Mouse (Mus musculus): Measurements from ENCODE around the gene Unc45b. TPM values are rescaled to one million over a fixed set of nuclear protein-coding genes. Genes with fewer than 3 reads are reported as not detected.
"Not testable (repeated sequence)": the region's sequence is repeated elsewhere in the genome, so short reads cannot be mapped to it uniquely, and the experiment has no call there.

The Unc45b gene
- total RNA-seq, 2 experiments from 2014 or later: 1.8 to 3.1 TPM

GRCm38 (mm10) chr11:82973916-82974315, 63.6 kb downstream of the Unc45b start:
- no peak for DNase-seq (ENCODE audit: low spot score in 2 of 2)
- intact Hi-C loops (cut with DNase I): no loop called here

GRCm38 (mm10) chr11:82982409-82982808, 72.1 kb downstream of the Unc45b start:
- DNase-seq (ENCODE audit: low spot score in 2 of 2); intact Hi-C loops (cut with DNase I): not testable (repeated sequence)

DNA sequence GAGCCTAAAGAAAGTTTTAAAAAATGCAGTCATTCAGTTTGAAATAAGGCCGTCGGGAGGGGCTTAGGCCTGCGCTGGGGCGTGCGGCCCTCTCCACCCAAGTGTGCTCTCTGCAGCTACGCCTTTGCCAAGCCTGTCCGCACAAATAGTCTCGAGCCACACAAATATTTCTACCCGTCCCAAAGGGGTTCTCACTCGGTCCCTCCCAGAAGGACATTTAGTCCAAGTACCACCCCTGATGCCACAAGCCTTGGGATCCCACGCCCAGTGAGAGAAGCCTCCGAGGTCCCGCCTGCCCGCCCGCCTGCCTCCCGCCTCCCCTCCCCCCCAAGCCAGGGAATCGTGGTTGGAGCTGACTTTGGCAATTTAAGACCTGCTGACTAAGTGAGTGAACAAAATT, 72.8 kb downstream of the Unc45b start:
- intact Hi-C loops (cut with DNase I): no loop called here
- DNase-seq (ENCODE audit: low spot score in 2 of 2): no peak

DNA sequence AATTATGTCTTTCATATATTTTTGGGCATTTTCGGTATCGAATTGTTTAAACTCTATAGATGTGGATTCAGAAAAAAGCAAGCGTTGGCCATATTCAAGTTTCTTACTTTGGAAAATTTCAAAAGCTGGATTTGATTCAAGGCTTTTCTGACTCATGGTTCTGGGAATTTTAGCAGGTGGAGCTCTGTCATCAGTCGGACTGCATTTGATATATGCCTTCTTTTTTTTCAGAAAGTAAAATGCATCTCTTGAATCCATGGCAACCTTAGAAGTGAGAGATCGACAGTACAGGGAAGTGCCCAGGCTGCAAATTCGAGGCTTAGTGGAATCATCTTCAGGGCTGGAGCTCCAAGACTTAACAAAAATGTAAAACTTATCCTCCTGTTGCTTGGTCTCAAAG, 77.3 kb downstream of the Unc45b start:
- intact Hi-C loops (cut with DNase I): no loop called here
- DNase-seq (ENCODE audit: low spot score in 2 of 2): peak in 1 of 2 experiments; percentile 55

DNA sequence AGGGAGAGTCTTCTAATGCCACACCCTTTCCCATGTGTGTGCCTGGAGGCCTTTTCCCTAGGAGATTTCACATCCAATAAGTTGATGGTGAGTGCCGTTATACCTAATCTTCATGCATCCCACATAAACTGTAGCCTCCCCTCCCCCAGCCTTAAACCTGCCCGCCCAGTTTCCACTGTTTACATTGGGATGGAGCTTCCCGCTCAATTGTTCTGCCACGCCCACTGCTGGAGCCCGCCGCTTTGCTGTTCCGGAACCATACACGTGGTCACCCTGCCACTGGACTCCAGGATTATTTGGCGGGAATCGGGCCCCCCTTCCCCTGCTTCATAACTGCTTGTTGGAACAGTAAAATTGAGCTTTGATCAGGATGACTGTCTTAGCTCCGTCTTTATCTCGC, 79.0 kb downstream of the Unc45b start:
- intact Hi-C loops (cut with DNase I): no loop called here
- no peak for DNase-seq (ENCODE audit: low spot score in 2 of 2)

- intact Hi-C loops (cut with DNase I); DNase-seq (ENCODE audit: low spot score in 2 of 2): not testable (repeated sequence)
Observed at GRCm38 (mm10) chr11:82990612-82991385, 80.4 kb downstream of the Unc45b start.

GRCm38 (mm10) chr11:82991469-82992166, 81.3 kb downstream of the Unc45b start, which contains the start of gene Slfn9:
Gene Slfn9 (minus strand): TSS chr11:82991830.
- intact Hi-C loops (cut with DNase I): no loop called here
- DNase-seq (ENCODE audit: low spot score in 2 of 2): peak; percentile 15 to 33

Small RNA genes lying within 50 kb of the gene (microRNA-seq; reads per million reads assigned to microRNA genes)
- gene Mir7679: 0 reads per million in 2 experiments

Other genes with a start within 250 kb of the Unc45b start
- gene Cct6b, start 146.2 kb upstream of the Unc45b start, total RNA-seq (2021): under 1 TPM in 1 of 2 experiments, not detected in 1; 0.25 TPM
- 10 to 100 TPM; 15.5 to 17.3 TPM for gene Zfp830, start 146.2 kb upstream of the Unc45b start, total RNA-seq (2021)
- 10 to 100 TPM; 23.1 to 26.4 TPM for gene Lig3, start 129.4 kb upstream of the Unc45b start, total RNA-seq (2021)
- 1 to 10 TPM; 8.6 to 9.7 TPM for gene Rffl, start 39.3 kb upstream of the Unc45b start, total RNA-seq (2021)
- 10 to 100 TPM; 14.1 to 16.6 TPM for gene Rad51d, start 19.9 kb upstream of the Unc45b start, total RNA-seq (2021)
- gene Fndc8, start 18.4 kb upstream of the Unc45b start, total RNA-seq (2021): not detected
- gene Nle1, start 2.1 kb upstream of the Unc45b start, total RNA-seq (2021): 10 to 100 TPM; 32.3 to 32.8 TPM
- gene Slfn5, start 40.8 kb downstream of the Unc45b start, total RNA-seq (2021): 1 to 10 TPM; 4.4 to 4.5 TPM
- gene Slfn9, start 81.3 kb downstream of the Unc45b start, total RNA-seq (2021): under 1 TPM; 0.48 to 0.57 TPM
- gene Slfn8, start 110.3 kb downstream of the Unc45b start, total RNA-seq (2021): under 1 TPM; 0.50 to 0.87 TPM
- 1 to 10 TPM; 1.3 to 1.6 TPM for gene Slfn2, start 154.6 kb downstream of the Unc45b start, total RNA-seq (2021)
- gene Slfn1, start 206.3 kb downstream of the Unc45b start, total RNA-seq (2021): not detected

Data from left cerebral cortex, postnatal 25 days (tissue).